Mouse (Mus musculus): ENCODE data around the gene Prn. TPM values are rescaled to one million over a fixed set of nuclear protein-coding genes. Genes with fewer than 3 reads are reported as not detected.

Gene Prn
- under 1 TPM in 1 of 2 experiments, not detected in 1; 0.47 TPM for polyA plus RNA-seq (2017; shearing (Covaris generic))

DNA sequence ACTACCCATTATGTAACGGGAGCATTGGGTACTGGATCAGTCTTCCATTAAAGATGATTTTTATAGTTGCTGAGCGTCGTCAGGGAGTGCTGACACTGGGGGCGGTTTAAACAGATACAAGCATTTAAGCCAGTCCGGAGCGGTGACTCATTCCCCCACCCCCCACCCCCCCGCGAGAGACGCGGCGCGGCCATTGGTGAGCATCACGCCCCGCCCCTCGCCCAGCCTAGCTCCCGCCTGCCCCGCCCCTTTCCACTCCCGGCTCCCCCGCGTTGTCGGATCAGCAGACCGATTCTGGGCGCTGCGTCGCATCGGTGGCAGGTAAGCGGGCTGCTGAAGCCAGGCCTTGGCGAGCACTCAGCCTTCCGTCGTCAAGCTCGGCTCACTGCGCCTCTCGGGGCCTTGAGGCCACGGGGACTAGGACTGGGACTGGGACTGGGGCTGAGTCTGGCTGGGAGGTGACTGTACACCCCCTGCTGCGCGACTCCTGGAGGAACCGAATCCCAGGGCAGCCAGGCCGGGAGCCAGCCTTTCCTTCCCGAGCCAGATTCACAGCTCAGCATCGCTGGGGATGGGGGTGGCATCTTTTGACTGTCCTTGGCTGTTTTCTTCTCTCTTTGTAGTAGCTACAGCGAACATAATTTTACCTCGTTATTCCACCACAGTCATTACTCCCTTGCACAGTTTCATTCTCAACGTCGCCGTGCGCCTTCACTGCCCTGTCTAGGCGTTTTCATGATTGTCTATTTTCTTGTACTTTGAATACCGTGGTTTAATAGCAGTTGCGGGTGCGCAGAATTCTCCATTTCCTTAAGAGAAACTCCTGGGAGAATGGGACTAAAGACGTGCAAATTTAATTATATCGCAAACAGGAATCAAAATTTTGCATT, at the start of gene Prn, which contains the start of gene Prnp:
Prn (plus strand) TSS at position 275 of the 890 bp plus-strand sequence.
Prnp (plus strand) TSS at position 246 of the 890 bp plus-strand sequence.

DNA sequence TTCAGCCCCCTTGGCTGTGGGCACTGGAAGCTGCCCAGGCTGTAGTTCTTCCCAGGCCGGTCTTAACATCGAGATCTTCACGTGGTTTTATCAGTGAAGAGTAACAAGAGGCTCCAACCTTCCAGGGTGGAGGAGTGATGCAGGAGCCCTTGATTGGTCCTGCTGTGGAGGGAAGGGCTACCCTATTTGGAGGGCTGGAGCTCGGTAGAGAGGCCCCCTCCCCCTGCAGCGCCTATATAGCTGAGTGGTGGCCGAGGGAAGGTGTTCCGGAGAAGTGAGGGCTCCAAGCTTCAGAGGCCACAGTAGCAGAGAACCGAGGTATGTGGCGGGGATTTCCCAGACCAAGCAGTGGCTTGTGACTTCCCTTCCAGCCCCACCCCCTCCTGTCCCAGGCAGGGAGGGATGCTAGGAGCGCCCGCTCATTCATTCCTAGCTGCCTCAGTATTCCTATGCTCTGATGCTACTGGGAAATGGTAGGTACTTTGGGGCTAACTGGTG, 40.9 kb downstream of the Prn start, which contains the start of gene Prnd:
Prnd (plus strand) TSS at position 264 of the 498 bp plus-strand sequence.

Other genes starting within 250 kb of the Prn start
- under 1 TPM in 1 of 2 experiments, not detected in 1; 0.11 TPM for gene Erv3, start 50.2 kb upstream of the Prn start, polyA plus RNA-seq (2017; shearing (Covaris generic))
- gene Prnp, start within 50 bp of the Prn start, polyA plus RNA-seq (2017; shearing (Covaris generic)) = 10 to 100 TPM; 21.4 to 23.9 TPM
- gene Prnd, start 40.9 kb downstream of the Prn start, polyA plus RNA-seq (2017; shearing (Covaris generic)) = under 1 TPM in 1 of 2 experiments, not detected in 1; 0.83 TPM
- 100 to 1,000 TPM in 1 of 2 experiments, 10 to 100 TPM in 1; 76.6 to 113 TPM for gene Rassf2, start 120.3 kb downstream of the Prn start, polyA plus RNA-seq (2017; shearing (Covaris generic))
- gene Slc23a2, start 235.2 kb downstream of the Prn start, polyA plus RNA-seq (2017; shearing (Covaris generic)) = 10 to 100 TPM; 25.7 to 44.0 TPM

Data from inflammation-experienced regulatory T-cells (primary cell).